Mouse (Mus musculus) neural tube, embryonic 11.5 days (tissue): Measurements from ENCODE around the gene Bcl11b. TPM values are rescaled to one million over a fixed set of nuclear protein-coding genes. Genes with fewer than 3 reads are reported as not detected.

ENCODE experiments used
- ATAC-seq: fragments of 200-750 bp; cut with Nextera tagmentation; 2 replicates; pipeline ENCODE4 v1.8.0; 2017; ENCODE audit warnings: moderate number of reproducible peaks, mild to moderate bottlenecking, moderate TSS enrichment, moderate library complexity; ENCODE audit not compliant: insufficient read depth, low FRiP score, low TSS enrichment
- DNase-seq: peaks from one replicate; pipeline ENCODE4 v3.0.0-alpha.2; 2015; ENCODE audit warnings: low spot score
- H3K27ac ChIP-seq: fragments of 300-500 bp; sonication (generic); 2 replicates; pipeline ENCODE4 v1.5.1; 2014; ENCODE audit warnings: low read depth, mild to moderate bottlenecking, low read length
- H3K27me3 ChIP-seq: fragments of 300-500 bp; sonication (generic); 2 replicates; pipeline ENCODE4 v1.6.1; 2014; ENCODE audit warnings: mild to moderate bottlenecking, low read length, mixed read lengths; ENCODE audit not compliant: control insufficient read depth, insufficient read depth
- H3K36me3 ChIP-seq: fragments of 300-500 bp; sonication (generic); 2 replicates; pipeline ENCODE4 v1.6.1; 2014; ENCODE audit warnings: mild to moderate bottlenecking, low read length, moderate library complexity, mixed read lengths; ENCODE audit not compliant: control insufficient read depth, insufficient read depth
- H3K4me1 ChIP-seq: fragments of 300-500 bp; sonication (generic); 2 replicates; pipeline ENCODE4 v1.6.1; 2014; ENCODE audit warnings: low read length, mixed read lengths; ENCODE audit not compliant: control insufficient read depth, insufficient read depth
- H3K4me2 ChIP-seq: fragments of 300-500 bp; sonication (generic); 2 replicates; pipeline ENCODE4 v1.6.1; 2014; ENCODE audit warnings: low read depth, mild to moderate bottlenecking, moderate library complexity
- H3K4me3 ChIP-seq: fragments of 300-500 bp; sonication (generic); 2 replicates; pipeline ENCODE4 v1.5.1; 2014; ENCODE audit warnings: low read depth, low read length
- H3K9ac ChIP-seq: fragments of 300-500 bp; sonication (generic); 2 replicates; pipeline ENCODE4 v1.6.1; 2014; ENCODE audit warnings: mild to moderate bottlenecking, low read length
- H3K9me3 ChIP-seq: fragments of 300-500 bp; sonication (generic); 2 replicates; pipeline ENCODE4 v1.6.1; 2016; ENCODE audit warnings: low read length; ENCODE audit not compliant: control insufficient read depth
- WGBS: fragments of 180-500 bp; shearing (Covaris S2); extraction: QIAGEN DNeasy Blood & Tissue Kit; methylation state at CpG from one replicate; pipeline ENCODE4 v1.1.7; 2014; 5-methylcytosine and 5-hydroxymethylcytosine counted together
- polyA plus RNA-seq: library from polyadenylated mRNA; unstranded; fragments of >200 nt; fragmentation: Nextera tagmentation; extraction: Ambion mirVana; gene quantifications from 2 replicates; pipeline ENCODE4 v1.2.1, GENCODE M21; 2014

The Bcl11b gene
- polyA plus RNA-seq, 1 experiment from 2014 or later, result 9.4 TPM

- no peak for DNase-seq
- no peaks in the 10 kb centered on the region for H3K4me1 ChIP-seq
- H3K36me3 ChIP-seq, result no peaks in the 10 kb centered on the region
- no peak overlapping the region for H3K4me3 ChIP-seq
- no peak for ATAC-seq
- H3K27ac ChIP-seq, result no peak overlapping the region
- WGBS, result 95% methylated on average over 3 of the region's 3 CpGs
- H3K9ac ChIP-seq, result no peak overlapping the region
- no peaks in the 10 kb centered on the region for H3K9me3 ChIP-seq
- no peak overlapping the region for H3K4me2 ChIP-seq
- H3K27me3 ChIP-seq, result no peaks in the 10 kb centered on the region
Measured at GRCm38 (mm10) chr12:107905333-107905732, 98.1 kb downstream of the Bcl11b start.

DNA sequence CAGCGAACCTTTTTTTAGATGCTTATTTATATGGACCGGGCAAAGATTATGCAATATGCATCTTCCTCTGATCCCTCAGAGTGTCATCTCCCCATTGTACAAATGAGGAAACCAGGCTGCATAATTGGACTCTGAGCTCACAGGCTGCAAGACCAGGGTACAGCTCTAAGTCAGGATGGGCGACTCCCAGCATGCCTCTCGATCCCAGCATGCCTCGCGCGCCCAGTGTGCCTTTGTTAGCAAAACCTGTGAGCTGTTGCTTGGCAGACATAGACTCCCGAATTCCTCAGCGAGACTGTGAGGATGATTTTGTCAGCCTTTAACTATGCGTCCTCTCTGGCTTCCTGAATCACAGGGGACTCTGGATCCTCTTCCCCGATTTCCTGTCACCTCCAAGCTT is 98.9 kb downstream of the Bcl11b start:
- H3K36me3 ChIP-seq, result no peaks in the 10 kb centered on the region

DNA sequence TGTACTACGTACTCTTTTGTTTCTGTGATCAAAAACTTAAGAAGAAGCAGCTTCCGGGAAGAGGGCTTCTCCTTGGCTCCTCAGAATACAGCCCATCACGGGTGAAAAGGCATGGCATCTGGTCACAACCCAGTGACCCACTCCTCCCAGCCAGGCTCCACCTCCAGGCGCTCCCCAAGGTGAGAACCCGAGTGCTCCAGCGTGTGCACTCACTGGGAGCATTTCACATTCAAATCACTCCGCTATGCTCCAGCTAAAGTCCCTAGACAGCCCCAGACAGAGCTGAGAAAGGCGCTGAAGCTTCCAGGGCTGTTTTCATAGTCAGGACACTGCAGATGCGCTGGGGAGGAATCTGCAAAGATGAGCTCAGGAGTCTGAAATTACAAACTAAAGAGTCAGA is 99.5 kb downstream of the Bcl11b start:
- no peaks in the 10 kb centered on the region for H3K27me3 ChIP-seq

More for the DNA sequence above, 98.9 kb downstream of the Bcl11b start:
- Histone ChIP-seq H3K27me3 (no peaks in the 10 kb centered on the region), H3K4me1 (no peaks in the 10 kb centered on the region), H3K9me3 (no peaks in the 10 kb centered on the region), H3K4me2 (no peak overlapping the region), H3K4me3 (no peak overlapping the region), H3K9ac (no peak overlapping the region), H3K27ac (no peak overlapping the region)
- WGBS, result 87% methylated on average over 11 of the region's 11 CpGs
- ATAC-seq, result no peak
- DNase-seq, result no peak

DNA sequence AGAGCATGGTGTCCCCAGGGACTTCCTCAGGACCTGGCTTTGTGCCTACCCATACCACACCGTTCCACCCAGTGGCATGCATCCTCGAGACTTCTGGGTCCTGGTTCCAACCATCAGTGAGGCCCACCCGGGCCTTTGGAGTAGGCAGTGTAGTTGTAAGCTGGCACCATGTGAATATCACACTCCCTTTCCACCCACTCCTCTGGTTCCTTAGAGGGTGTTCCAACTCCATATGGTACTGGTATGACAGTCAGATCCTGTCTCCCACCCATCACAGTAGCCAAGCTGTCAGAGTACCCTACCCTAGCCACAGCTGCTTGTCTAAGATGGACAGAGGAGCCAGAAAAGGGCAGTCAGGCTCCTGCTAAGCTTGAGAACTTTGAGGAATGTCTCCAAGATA is 112.0 kb downstream of the Bcl11b start:
- Histone ChIP-seq H3K27ac (no peak overlapping the region), H3K4me1 (no peaks in the 10 kb centered on the region; the same call in 1 of the 2 replicates), H3K36me3 (no peaks in the 10 kb centered on the region), H3K27me3 (no peaks in the 10 kb centered on the region), H3K9ac (no peak overlapping the region), H3K4me2 (no peak overlapping the region), H3K4me3 (no peak overlapping the region), H3K9me3 (no peaks in the 10 kb centered on the region)
- DNase-seq, result no peak
- no peak for ATAC-seq
- WGBS, result 92% methylated on average over 3 of the region's 3 CpGs

More for the DNA sequence above, 99.5 kb downstream of the Bcl11b start:
- no peak for DNase-seq
- no peak overlapping the region for H3K4me2 ChIP-seq
- no peak overlapping the region for H3K4me3 ChIP-seq
- H3K27ac ChIP-seq, result no peak overlapping the region
- WGBS, result 38% methylated on average over 9 of the region's 9 CpGs
- no peak for ATAC-seq
- no peak overlapping the region for H3K9ac ChIP-seq
- no peaks in the 10 kb centered on the region for H3K9me3 ChIP-seq
- H3K36me3 ChIP-seq, result no peaks in the 10 kb centered on the region
- H3K4me1 ChIP-seq, result no peaks in the 10 kb centered on the region

- WGBS, result 82% methylated on average over 7 of the region's 7 CpGs
- Histone ChIP-seq H3K4me2 (no peak overlapping the region), H3K4me3 (no peak overlapping the region), H3K36me3 (no peaks in the 10 kb centered on the region), H3K27me3 (no peaks in the 10 kb centered on the region), H3K27ac (no peak overlapping the region), H3K4me1 (no peaks in the 10 kb centered on the region; the same call in 1 of the 2 replicates), H3K9me3 (no peaks in the 10 kb centered on the region), H3K9ac (no peak overlapping the region)
- ATAC-seq (no peak), DNase-seq (no peak)
Measured at GRCm38 (mm10) chr12:107890326-107890725, 113.1 kb downstream of the Bcl11b start.

DNA sequence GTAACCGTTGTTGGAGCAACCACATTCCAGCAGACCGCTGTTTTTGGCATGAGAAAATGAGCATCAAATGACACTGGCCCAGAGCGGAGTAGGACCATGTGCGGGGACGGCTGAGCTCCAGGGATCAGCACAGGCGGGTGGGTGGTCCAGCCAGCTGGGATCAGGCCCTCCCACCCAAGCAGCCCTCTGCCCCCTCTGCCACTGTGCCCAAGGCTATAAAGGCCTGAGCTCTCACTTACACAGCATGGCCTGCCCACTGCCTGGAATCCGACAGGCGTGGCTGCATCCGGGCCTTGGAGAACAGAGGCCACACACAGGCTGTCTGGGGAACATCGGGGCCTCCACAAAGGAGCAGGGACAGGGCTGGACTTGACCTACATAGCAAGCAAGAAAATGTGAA is 113.6 kb downstream of the Bcl11b start:
- no peaks in the 10 kb centered on the region for H3K27me3 ChIP-seq
- H3K9ac ChIP-seq, result no peak overlapping the region
- H3K36me3 ChIP-seq, result no peaks in the 10 kb centered on the region
- DNase-seq, result no peak
- no peak overlapping the region for H3K4me2 ChIP-seq
- 64% methylated on average over 10 of the region's 10 CpGs for WGBS
- no peaks in the 10 kb centered on the region for H3K9me3 ChIP-seq
- no peaks in the 10 kb centered on the region; the same call in 1 of the 2 replicates for H3K4me1 ChIP-seq
- no peak for ATAC-seq
- H3K4me3 ChIP-seq, result no peak overlapping the region
- H3K27ac ChIP-seq, result no peak overlapping the region

GRCm38 (mm10) chr12:107888646-107889045 is 114.8 kb downstream of the Bcl11b start:
- no peaks in the 10 kb centered on the region for H3K36me3 ChIP-seq
- WGBS, result 42% methylated on average over 5 of the region's 5 CpGs
- H3K9me3 ChIP-seq, result no peaks in the 10 kb centered on the region
- ATAC-seq (no peak), DNase-seq (no peak)
- H3K4me3 ChIP-seq, result no peak overlapping the region
- no peaks in the 10 kb centered on the region for H3K27me3 ChIP-seq
- H3K27ac ChIP-seq, result no peak overlapping the region
- no peak overlapping the region for H3K4me2 ChIP-seq
- H3K9ac ChIP-seq, result no peak overlapping the region
- no peaks in the 10 kb centered on the region for H3K4me1 ChIP-seq

GRCm38 (mm10) chr12:107888049-107888448 is 115.4 kb downstream of the Bcl11b start:
- H3K4me1 ChIP-seq, result no peaks in the 10 kb centered on the region
- no peak overlapping the region for H3K4me3 ChIP-seq
- H3K4me2 ChIP-seq, result no peak overlapping the region
- no peaks in the 10 kb centered on the region for H3K36me3 ChIP-seq
- H3K27ac ChIP-seq, result no peak overlapping the region
- 77% methylated on average over 5 of the region's 5 CpGs for WGBS
- no peak for ATAC-seq
- H3K9ac ChIP-seq, result no peak overlapping the region
- no peaks in the 10 kb centered on the region for H3K9me3 ChIP-seq
- no peaks in the 10 kb centered on the region for H3K27me3 ChIP-seq
- no peak for DNase-seq

DNA sequence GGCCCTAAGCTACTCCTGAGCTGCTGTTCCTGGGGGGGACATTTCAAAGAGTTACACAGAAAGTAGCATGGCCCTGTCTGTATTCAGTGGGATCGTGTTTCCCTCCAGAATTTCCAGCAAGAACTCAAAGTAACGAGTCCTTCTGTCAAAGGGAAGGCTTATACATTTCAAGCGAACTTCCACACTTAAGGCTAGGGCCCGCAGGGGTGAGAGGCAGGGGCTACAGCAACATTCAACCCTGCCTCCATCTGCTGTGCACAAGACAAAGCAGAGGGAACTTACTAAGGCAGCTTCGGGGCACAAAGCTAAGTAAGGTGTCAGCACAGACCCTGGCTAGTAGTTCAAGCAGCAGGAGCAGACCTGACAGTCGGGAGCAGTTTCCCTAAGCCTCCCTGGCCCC is 115.8 kb downstream of the Bcl11b start:
- H3K4me1 ChIP-seq, result no peaks in the 10 kb centered on the region
- no peak overlapping the region for H3K4me3 ChIP-seq
- ATAC-seq (no peak), DNase-seq (no peak)
- H3K27ac ChIP-seq, result no peak overlapping the region
- no peaks in the 10 kb centered on the region for H3K27me3 ChIP-seq
- H3K36me3 ChIP-seq, result no peaks in the 10 kb centered on the region
- H3K4me2 ChIP-seq, result no peak overlapping the region
- no peaks in the 10 kb centered on the region for H3K9me3 ChIP-seq
- WGBS, result 66% methylated on average over 6 of the region's 6 CpGs
- no peak overlapping the region for H3K9ac ChIP-seq
